ENCODE assay signal across 9 mouse cellular contexts in the genomic region with DNA sequence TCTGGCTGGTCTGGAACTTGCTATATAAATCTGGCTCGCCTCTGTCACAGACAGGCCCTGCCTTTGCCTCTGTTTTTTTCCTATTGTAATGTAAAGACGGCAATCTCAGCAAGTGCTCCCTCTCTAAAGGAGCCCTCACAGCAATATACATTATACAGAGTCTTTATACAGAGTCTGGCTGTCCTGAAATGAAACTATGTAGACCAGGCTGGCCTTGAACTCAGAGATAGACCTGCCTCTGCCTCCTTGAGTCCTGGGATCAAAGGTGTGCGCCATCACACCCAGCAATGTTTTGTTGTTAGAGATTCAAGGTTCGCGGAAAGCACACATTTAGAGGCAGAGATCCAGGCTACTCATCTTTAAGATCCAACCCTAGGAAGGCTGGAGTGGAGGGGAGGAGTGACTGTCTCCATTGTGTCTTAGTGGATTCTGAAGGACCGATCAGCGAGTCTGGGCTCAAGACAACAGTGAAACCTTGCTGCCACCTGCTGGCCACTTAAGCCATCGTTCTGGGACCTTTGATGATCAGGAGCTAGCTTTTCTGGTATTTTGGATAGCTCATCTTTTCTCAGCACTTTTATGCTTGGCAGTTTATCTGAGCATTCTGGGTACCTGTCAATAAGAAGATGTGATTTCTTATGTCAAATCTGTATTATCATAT. TPM values are rescaled to one million over a fixed set of nuclear protein-coding genes. Genes with fewer than 3 reads are reported as not detected.
A peak's percentile ranks its signal among the peaks of the same experiment; 100 is the strongest.
DNase-seq lines count a peak whose midpoint lies in the region; ATAC-seq and TF ChIP-seq lines count a peak whose summit lies in the region.
"Had no signal": no experiment of that assay in that cellular context is flagged by ENCODE, and none has a peak within 500 bp of the region (broad histone marks: within the 10 kb centered on the region; RNA-seq: fewer than 3 reads in every experiment).

No protein-coding gene starts in this region.

- no peak overlapping the region for H3K27ac ChIP-seq in embryonic facial prominence, embryonic 10.5 days (replicated peaks)
- no peak overlapping the region for H3K27ac ChIP-seq in kidney, postnatal 0 days
- H3K27ac ChIP-seq in liver, embryonic 13.5 days, result no peak overlapping the region
- H3K27ac ChIP-seq in neural tube, embryonic 11.5 days (ENCODE audit: low read depth, low read length), result no peak overlapping the region

- DNase-seq in adrenal gland, postnatal 36 days, result peak; percentile 83 to 87
- DNase-seq in embryonic facial prominence, embryonic 10.5 days (ENCODE audit: low spot score), result peak; percentile 80
- DNase-seq in heart, adult 9 months (ENCODE audit: low spot score in 2 of 2), result peak; percentile 52 to 69
- peak; percentile 93 for DNase-seq in kidney, postnatal 0 days (ENCODE audit: low spot score)
- DNase-seq in liver, embryonic 13.5 days, result peak; percentile 42
- DNase-seq in neural tube, embryonic 11.5 days (ENCODE audit: low spot score), result peak; percentile 84
- DNase-seq in splenic B cell, adult 2 months (ENCODE audit: low read depth, low spot score), result peak; percentile 81

- no peaks in the 10 kb centered on the region for H3K36me3 ChIP-seq in embryonic facial prominence, embryonic 10.5 days (replicated peaks)
- H3K36me3 ChIP-seq in kidney, postnatal 0 days (ENCODE audit: insufficient read depth, low read length), result no peaks in the 10 kb centered on the region
- H3K36me3 ChIP-seq in liver, embryonic 13.5 days, result no peaks in the 10 kb centered on the region
- H3K36me3 ChIP-seq in neural tube, embryonic 11.5 days (ENCODE audit: control insufficient read depth, insufficient read depth, low read length), result no peaks in the 10 kb centered on the region
- no peaks in the 10 kb centered on the region for H3K36me3 ChIP-seq in splenic B cell, adult 2 months (ENCODE audit: control insufficient read depth, insufficient read depth, low read length, poor library complexity, severe bottlenecking)

- ATAC-seq in CD4-positive, CD25-positive, alpha-beta regulatory T cell, adult 4 months, result peak; percentile 96
- ATAC-seq in kidney, postnatal 0 days (replicated peaks; ENCODE audit: low FRiP score, low read depth), result no peak
- no peak; the same call in 1 of the 2 replicates for ATAC-seq in liver, embryonic 13.5 days (ENCODE audit: low read depth)
- peak; percentile 56; the same call in 1 of the 2 replicates for ATAC-seq in neural tube, embryonic 11.5 days (ENCODE audit: insufficient read depth, low FRiP score, low TSS enrichment)

- no peaks in the 10 kb centered on the region for H3K9me3 ChIP-seq in embryonic facial prominence, embryonic 10.5 days
- no peaks in the 10 kb centered on the region for H3K9me3 ChIP-seq in kidney, postnatal 0 days (replicated peaks; ENCODE audit: low read length)
- no peaks in the 10 kb centered on the region for H3K9me3 ChIP-seq in liver, embryonic 13.5 days (replicated peaks)
- H3K9me3 ChIP-seq in neural tube, embryonic 11.5 days (ENCODE audit: control insufficient read depth, low read length), result no peaks in the 10 kb centered on the region

- peak; percentile 97 for TF ChIP-seq CTCF in kidney, postnatal 0 days (IDR thresholded peaks at IDR 0.05; ENCODE audit: low read depth)

- H3K4me3 ChIP-seq in embryonic facial prominence, embryonic 10.5 days, result no peak overlapping the region
- H3K4me3 ChIP-seq in kidney, postnatal 0 days (replicated peaks; ENCODE audit: low read depth, low read length), result no peak overlapping the region
- no peak overlapping the region for H3K4me3 ChIP-seq in liver, embryonic 13.5 days (replicated peaks)
- H3K4me3 ChIP-seq in neural tube, embryonic 11.5 days (ENCODE audit: low read depth, low read length), result no peak overlapping the region
- H3K4me3 ChIP-seq: erythroblast, embryonic 14.5 days had no signal

- H3K9ac ChIP-seq in kidney, postnatal 0 days (ENCODE audit: low read depth, low read length), result no peak overlapping the region
- no peak overlapping the region for H3K9ac ChIP-seq in liver, embryonic 13.5 days
- no peak overlapping the region for H3K9ac ChIP-seq in neural tube, embryonic 11.5 days (ENCODE audit: low read length)

- peaks cover 10% of the 10 kb centered on the region for H3K4me1 ChIP-seq in embryonic facial prominence, embryonic 10.5 days
- H3K4me1 ChIP-seq in kidney, postnatal 0 days (replicated peaks; ENCODE audit: insufficient read depth, low read length), result 0 out of 2 replicates have a peak, but pooled peaks cover 3% of the 10 kb centered on the region
- H3K4me1 ChIP-seq in liver, embryonic 13.5 days (replicated peaks), result peaks cover 14% of the 10 kb centered on the region
- H3K4me1 ChIP-seq in neural tube, embryonic 11.5 days (ENCODE audit: control insufficient read depth, insufficient read depth, low read length), result no peaks in the 10 kb centered on the region

- 42% methylated on average over 8 of the region's 8 CpGs for WGBS in embryonic facial prominence, embryonic 10.5 days
- 48% methylated on average over 8 of the region's 8 CpGs for WGBS in kidney, postnatal 0 days
- 38% methylated on average over 8 of the region's 8 CpGs for WGBS in liver, embryonic 13.5 days (ENCODE audit: insufficient replicate concordance)
- WGBS in neural tube, embryonic 11.5 days, result 38% methylated on average over 8 of the region's 8 CpGs

- no peaks in the 10 kb centered on the region; the same call in 1 of the 2 replicates for H3K27me3 ChIP-seq in embryonic facial prominence, embryonic 10.5 days (replicated peaks; ENCODE audit: low read depth, poor library complexity, severe bottlenecking)
- no peaks in the 10 kb centered on the region for H3K27me3 ChIP-seq in kidney, postnatal 0 days (ENCODE audit: insufficient read depth, low read length)
- no peaks in the 10 kb centered on the region for H3K27me3 ChIP-seq in liver, embryonic 13.5 days
- no peaks in the 10 kb centered on the region for H3K27me3 ChIP-seq in neural tube, embryonic 11.5 days (ENCODE audit: control insufficient read depth, insufficient read depth, low read length)
- no peaks in the 10 kb centered on the region for H3K27me3 ChIP-seq in splenic B cell, adult 2 months (ENCODE audit: control insufficient read depth, insufficient read depth, low read length, poor library complexity, severe bottlenecking)

- no peak overlapping the region for H3K4me2 ChIP-seq in kidney, postnatal 0 days (ENCODE audit: low read length)
- no peak overlapping the region for H3K4me2 ChIP-seq in liver, embryonic 13.5 days
- no peak overlapping the region for H3K4me2 ChIP-seq in neural tube, embryonic 11.5 days (ENCODE audit: low read depth)

RNA-seq across cellular contexts. Expression of gene Sod1, which starts 34.5 kb away (rescaled TPM):
- polyA plus RNA-seq in CD4-positive, CD25-positive, alpha-beta regulatory T cell, adult 4 months (2017; shearing (Covaris generic)), result 1,000 to 10,000 TPM; 1,036 to 1,092 TPM
- total RNA-seq in adrenal gland, postnatal 36 days (2021), result 1,000 to 10,000 TPM; 1,234 to 1,554 TPM
- 1,351 and 1,353 TPM in 2 replicates for polyA plus RNA-seq in embryonic facial prominence, embryonic 10.5 days (2016; fragmentation: Nextera tagmentation; extraction: Ambion mirVana)
- polyA plus RNA-seq in kidney, postnatal 0 days (2015; fragmentation: Nextera tagmentation; extraction: Ambion mirVana), result 1,212 and 1,309 TPM in 2 replicates
- 1,329 and 1,400 TPM in 2 replicates for polyA plus RNA-seq in liver, embryonic 13.5 days (2015; fragmentation: Nextera tagmentation; extraction: Ambion mirVana)
- 1,073 and 1,078 TPM in 2 replicates for polyA plus RNA-seq in neural tube, embryonic 11.5 days (2014; fragmentation: Nextera tagmentation; extraction: Ambion mirVana)

RNA-seq across cellular contexts. Expression of gene Tiam1, which starts 42.5 kb away (rescaled TPM):
- polyA plus RNA-seq in CD4-positive, CD25-positive, alpha-beta regulatory T cell, adult 4 months (2017; shearing (Covaris generic)), result 10 to 100 TPM; 53.3 to 54.6 TPM
- 10 to 100 TPM; 80.7 to 96.3 TPM for total RNA-seq in adrenal gland, postnatal 36 days (2021)
- 25.3 and 25.9 TPM in 2 replicates for polyA plus RNA-seq in embryonic facial prominence, embryonic 10.5 days (2016; fragmentation: Nextera tagmentation; extraction: Ambion mirVana)
- polyA plus RNA-seq in kidney, postnatal 0 days (2015; fragmentation: Nextera tagmentation; extraction: Ambion mirVana), result 10.8 and 11.5 TPM in 2 replicates
- 4.8 and 5.5 TPM in 2 replicates for polyA plus RNA-seq in liver, embryonic 13.5 days (2015; fragmentation: Nextera tagmentation; extraction: Ambion mirVana)
- 24.8 and 27.7 TPM in 2 replicates for polyA plus RNA-seq in neural tube, embryonic 11.5 days (2014; fragmentation: Nextera tagmentation; extraction: Ambion mirVana)

Comparison
In these comparisons a context has a peak if more than half of its experiments do, and no peak if none do; other contexts are left out.
1. ATAC-seq: peak in CD4-positive, CD25-positive, alpha-beta regulatory T cell, adult 4 months (single experiment) and neural tube, embryonic 11.5 days (single experiment); none in kidney, postnatal 0 days (single experiment) and liver, embryonic 13.5 days (single experiment).
2. DNase-seq: peak in every context shown above with its lines; median percentile 93 in kidney, postnatal 0 days; 85 in adrenal gland, postnatal 36 days; 84 in neural tube, embryonic 11.5 days; 81 in splenic B cell, adult 2 months; 80 in embryonic facial prominence, embryonic 10.5 days; 60 in heart, adult 9 months; 42 in liver, embryonic 13.5 days.